Mouse (Mus musculus) c-Kit-positive CD71-negative TER-119-negative erythroid progenitor cells, embryonic 14.5 days (primary cell): ENCODE measurements around the gene Thrb.

Experiments
- DNase-seq: peaks from one replicate; pipeline ENCODE4 v3.0.0-alpha.2; 2013; ENCODE audit warnings: low read depth

Thrb gene

DNA sequence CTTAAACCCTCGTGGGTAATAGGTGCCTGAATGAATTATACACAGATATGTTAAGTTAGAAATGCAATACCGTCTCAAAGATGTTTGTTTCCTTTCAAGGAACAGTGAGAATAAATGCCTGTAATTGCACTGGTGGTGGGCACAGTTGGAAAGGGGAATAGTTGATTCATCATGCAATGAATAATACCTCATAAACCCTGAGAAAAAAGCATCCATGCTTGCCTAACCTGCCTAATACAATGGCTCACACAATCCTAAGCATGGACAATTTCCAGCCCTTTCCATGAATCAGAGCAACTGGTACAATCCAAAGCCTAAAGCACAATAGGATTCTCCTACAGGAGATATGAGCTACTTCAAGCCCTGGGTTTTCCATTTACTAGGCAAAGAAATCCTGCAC lies 299.8 kb downstream of the Thrb start:
- DNase-seq, result no peak

- peak; percentile 25 for DNase-seq
Measured at GRCm38 (mm10) chr14:17967117-17967726, 307.2 kb downstream of the Thrb start.

GRCm38 (mm10) chr14:17972132-17972531 lies 312.1 kb downstream of the Thrb start:
- no peak for DNase-seq

DNA sequence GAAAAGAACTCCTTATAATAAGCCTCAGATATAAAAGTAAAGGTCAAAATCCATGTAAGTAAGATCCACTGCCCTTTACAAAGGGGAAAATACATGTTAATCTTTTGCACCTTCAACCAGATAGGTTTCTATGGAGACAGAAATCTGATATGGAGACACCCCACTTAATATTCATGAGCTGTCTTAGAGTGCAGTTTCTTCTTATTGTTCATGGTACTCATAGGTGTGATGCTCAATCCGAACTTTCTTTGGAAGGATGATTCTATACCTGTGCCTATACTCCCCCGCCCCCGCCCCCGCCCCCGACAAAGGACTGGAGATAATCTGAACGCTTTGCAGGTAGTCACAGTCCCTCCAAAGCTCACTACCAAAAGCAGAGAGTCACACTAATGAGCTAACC lies 312.6 kb downstream of the Thrb start:
- no peak for DNase-seq

DNA sequence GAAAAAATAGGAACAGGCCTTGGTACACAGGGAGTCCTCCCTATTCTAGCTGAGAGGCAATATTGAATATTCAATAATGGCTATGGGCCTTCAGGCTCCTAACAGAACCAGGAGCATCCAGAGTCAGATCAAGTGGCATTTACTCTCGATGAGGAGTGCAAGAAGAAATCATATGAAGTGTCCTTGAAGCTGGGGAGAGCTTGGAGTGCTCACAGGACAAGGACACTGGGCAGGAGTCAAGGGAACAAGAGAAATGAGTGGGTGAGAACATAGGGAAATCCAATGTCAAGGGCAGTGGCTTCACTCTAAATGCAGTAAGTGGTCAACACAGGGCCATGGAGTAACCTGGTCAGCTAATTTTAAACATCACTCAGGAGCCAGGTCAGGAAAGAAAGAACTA lies 315.7 kb downstream of the Thrb start:
- no peak for DNase-seq

GRCm38 (mm10) chr14:17978259-17978658 lies 318.2 kb downstream of the Thrb start:
- no peak for DNase-seq

DNA sequence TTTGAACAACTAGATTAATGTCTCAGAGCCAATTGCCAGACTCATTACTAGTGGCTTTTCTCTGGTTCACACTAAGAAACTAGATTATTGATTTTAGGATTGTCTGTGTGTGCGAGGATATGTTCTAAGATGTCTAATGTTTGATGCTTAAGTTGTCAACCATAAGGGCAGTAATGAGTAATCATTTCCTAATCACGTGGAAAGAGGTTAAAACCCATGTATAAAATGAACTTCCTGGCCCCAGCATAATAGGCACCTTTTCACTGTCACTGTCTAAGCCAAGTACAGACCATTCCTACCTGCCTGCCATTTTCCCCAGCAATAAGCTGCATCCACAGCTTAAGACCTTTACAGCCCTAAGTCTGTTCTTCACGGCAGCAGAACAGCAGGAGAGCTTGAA lies 321.2 kb downstream of the Thrb start:
- no peak for DNase-seq

- DNase-seq, result no peak
Measured at GRCm38 (mm10) chr14:17982017-17982416, 322.0 kb downstream of the Thrb start.

DNA sequence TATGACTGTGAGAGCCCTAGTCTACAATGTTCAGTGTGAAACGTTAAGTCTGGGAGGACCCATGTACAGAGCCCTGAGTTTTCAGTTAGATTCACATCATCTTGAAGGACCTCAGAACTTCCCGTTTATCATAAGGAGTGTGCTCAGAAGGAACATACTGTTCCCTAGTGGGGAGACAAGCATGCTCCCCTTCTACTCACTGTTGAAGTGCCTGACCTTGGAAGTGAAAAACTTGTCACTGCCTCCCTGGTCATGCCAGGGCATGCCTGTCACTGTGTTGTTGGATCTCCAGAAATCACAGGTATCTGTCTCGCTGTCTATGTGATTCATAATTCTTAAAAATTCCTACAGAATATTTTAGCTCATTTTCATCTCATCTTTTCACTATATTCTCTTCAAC lies 323.3 kb downstream of the Thrb start:
- no peak for DNase-seq

DNA sequence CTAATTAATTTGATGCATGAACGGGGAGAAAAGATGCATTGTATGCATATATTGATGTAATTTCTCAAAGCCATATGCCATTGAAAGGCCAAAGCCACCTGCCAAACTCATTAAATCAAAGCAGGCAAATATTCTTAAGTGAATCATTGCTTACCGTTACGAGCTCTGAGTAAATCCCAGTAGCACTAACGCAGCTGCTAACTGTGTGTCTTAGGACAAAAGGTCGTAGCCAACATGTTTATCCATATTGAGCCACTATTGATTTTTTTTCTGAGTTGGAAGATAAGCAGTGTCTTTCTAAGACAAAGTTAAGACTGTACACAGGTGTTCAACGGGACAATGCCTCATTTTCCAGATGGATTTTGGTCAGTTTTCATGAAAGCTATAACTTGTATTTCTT lies 323.8 kb downstream of the Thrb start:
- no peak for DNase-seq

GRCm38 (mm10) chr14:17988580-17988979 lies 328.5 kb downstream of the Thrb start:
- DNase-seq, result no peak

DNA sequence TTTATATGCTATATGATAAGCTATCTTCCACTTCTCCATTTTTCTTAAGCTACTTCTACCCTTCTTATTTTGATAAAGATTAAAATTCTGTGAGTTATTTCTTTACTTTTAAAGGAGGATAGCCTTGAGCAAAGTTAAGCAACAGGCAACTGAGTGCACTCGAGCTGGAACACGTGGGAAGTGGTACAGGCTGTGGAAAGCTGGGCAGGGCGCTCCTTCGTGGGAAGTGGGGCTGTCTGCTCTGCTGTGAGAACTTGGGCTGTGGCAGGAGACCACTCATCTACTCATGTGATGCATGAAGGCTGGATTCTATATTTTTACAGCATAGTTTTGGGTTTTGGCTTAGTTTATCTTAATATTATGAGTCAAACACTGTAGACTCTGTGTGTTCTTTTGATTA lies 329.1 kb downstream of the Thrb start:
- no peak for DNase-seq

GRCm38 (mm10) chr14:17990186-17990585 lies 330.1 kb downstream of the Thrb start:
- DNase-seq, result no peak

DNA sequence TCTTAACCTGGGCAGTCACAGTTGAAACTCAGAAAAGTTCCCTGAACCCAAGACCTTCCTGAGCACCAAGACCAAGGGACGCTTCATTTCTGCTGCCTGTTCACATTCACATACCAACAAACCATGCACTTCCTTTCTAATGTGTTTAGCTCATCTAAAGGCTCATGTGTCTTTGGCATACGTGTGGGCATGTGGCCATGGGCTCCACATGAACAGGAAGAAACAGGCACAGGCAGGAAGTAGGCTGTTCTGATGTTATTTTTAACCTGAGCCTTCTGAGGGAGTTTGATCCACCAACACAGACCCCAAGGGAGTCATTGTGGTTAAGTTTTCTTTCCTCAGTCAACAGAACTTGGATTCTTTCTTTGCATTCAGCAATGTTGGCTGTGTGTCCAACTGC lies 341.8 kb downstream of the Thrb start:
- peak; percentile 14 for DNase-seq

DNA sequence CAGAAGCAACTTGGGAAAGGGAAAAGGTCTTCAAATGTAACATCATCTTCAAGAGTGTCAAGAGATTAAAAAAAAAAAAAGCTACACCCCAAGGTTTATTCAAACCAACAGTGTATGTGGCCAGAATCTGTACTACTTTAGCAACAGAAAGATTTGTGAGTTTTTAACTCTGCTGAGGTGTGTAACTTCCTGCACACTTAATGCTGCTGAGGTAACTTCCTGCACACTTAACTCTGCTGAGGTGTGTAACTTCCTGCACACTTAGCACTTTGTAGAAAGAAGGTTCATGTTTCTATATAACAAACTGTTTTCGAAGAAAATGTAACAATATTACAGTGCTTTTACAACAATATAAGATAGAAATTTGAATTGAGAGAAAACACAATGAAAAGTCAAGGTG lies 343.6 kb downstream of the Thrb start:
- DNase-seq, result no peak

GRCm38 (mm10) chr14:18008524-18008923 lies 348.5 kb downstream of the Thrb start:
- DNase-seq, result no peak

GRCm38 (mm10) chr14:18016604-18017003 lies 356.5 kb downstream of the Thrb start:
- DNase-seq, result no peak

GRCm38 (mm10) chr14:18020128-18020527 lies 360.1 kb downstream of the Thrb start:
- DNase-seq, result no peak

DNA sequence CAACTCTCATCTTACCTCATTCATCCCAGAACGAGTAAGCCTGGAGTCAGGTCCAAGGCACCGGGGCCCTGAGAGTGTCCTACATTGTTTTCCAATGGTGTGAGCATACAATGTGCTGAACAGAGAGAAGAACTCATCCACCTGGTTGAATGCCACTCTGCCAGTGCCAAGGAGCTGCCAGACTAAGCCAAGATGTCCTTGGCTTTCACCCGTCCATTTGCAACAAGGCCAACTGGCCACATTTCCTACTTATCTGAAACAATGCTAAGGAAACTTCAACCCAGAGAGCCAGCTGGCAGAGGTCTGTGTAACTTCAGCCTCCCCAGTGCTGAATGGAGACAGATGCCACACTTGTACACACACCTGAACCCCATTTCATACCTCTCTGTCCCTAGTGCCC lies 360.6 kb downstream of the Thrb start:
- DNase-seq, result no peak

GRCm38 (mm10) chr14:18021726-18022125 lies 361.7 kb downstream of the Thrb start:
- DNase-seq, result no peak

DNA sequence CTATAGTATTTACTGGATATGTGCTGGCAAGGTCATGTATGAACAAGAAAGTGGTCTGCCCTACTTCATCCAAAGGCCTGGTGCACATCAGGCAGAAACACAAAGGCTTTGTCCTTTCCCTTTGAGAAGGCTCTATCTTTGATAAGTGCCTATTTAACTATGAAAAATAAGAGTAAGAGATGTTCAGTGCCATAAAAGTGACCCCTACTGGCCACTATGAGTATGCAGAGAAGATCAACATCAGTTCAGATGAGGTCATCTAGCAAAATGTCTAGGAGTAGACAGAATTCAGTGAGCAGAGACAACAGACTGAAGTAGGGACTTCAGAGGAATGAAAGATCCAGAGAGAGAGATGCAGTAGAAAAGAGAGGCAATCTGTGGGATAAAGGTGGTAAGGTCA lies 362.3 kb downstream of the Thrb start:
- DNase-seq, result no peak

GRCm38 (mm10) chr14:18027867-18028266 lies 367.8 kb downstream of the Thrb start:
- DNase-seq, result no peak

DNA sequence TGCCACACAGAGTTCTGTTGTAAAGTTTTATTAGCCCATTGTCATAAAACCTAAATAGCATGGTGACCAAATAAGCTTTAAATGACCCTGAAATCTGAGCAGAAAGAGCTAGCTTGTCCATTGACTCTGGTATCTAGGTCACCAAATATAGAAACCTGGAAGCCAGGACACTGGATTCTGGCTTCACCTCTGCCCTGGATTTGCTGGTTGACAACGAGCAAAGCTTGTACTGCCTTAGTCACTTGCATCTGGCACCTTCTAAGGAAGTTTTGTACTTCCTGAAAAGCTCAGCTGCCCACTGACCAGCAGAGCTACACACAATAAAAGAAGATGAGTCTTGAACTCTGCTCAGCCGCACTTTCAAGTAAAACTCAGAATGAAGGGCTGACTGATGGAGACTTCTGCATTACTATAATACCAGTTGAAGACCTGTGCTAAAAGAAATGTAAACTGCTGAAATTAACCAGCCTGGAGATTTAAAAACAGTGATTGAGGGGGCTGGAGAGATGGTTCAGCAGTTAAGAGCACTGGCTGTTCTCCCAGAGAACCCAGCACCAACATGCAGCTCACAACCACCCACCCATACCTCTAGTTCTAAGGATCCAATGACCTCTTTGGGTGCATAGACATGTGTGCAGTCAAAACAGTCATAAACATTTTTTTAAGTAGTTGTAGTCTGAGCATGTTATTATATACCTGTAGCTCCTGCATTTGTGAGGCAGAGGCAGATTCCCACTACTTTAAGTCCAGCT lies 369.3 kb downstream of the Thrb start:
- no peak for DNase-seq

DNA sequence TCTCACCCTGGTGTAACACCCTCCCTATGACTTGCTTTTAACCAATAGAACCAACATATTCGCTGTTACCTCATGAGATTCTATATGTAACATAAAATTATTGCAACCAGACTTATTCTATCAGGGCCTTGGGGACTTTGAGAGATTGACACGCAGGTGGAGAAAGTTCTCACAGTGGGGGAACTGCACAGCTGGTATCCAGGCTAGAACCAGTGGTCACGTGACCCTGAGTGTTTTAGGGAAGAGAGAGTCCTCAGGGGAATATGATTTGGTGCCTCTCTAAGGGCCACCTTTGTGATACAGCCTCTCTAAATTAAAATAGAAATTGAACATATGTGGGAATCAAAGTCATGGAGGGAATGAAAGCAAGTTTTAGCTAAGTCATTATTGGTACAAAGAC lies 371.9 kb downstream of the Thrb start:
- no peak for DNase-seq
